Mouse (Mus musculus) lung, embryonic 14.5 days (tissue): ENCODE measurements around the gene Dpep3. TPM values are rescaled to one million over a fixed set of nuclear protein-coding genes. Genes with fewer than 3 reads are reported as not detected.
A peak's percentile ranks its signal among the peaks of the same experiment; 100 is the strongest.

Source experiments
- ATAC-seq: fragments of 200-750 bp; cut with Nextera tagmentation; 2 replicates; pipeline ENCODE4 v1.8.0; 2017; ENCODE audit warnings: mild to moderate bottlenecking, moderate TSS enrichment, moderate library complexity; ENCODE audit not compliant: insufficient read depth
- DNase-seq: peaks from one replicate; pipeline ENCODE4 v3.0.0-alpha.2; 2015
- H3K27ac ChIP-seq: fragments of 300-500 bp; sonication (generic); 2 replicates; pipeline ENCODE4 v1.5.1; 2014; ENCODE audit warnings: low read depth, mild to moderate bottlenecking, moderate library complexity
- H3K27me3 ChIP-seq: fragments of 300-500 bp; sonication (generic); 2 replicates; pipeline ENCODE4 v1.6.1; 2014; ENCODE audit warnings: low read length, control low read depth; ENCODE audit not compliant: insufficient read depth
- H3K36me3 ChIP-seq: fragments of 300-500 bp; sonication (generic); 2 replicates; pipeline ENCODE4 v1.6.1; 2014; ENCODE audit warnings: control low read depth; ENCODE audit not compliant: insufficient read depth
- H3K4me1 ChIP-seq: fragments of 300-500 bp; sonication (generic); 2 replicates; pipeline ENCODE4 v1.6.1; 2014; ENCODE audit warnings: antibody characterized with exemption, control low read depth; ENCODE audit not compliant: insufficient read depth
- H3K4me2 ChIP-seq: fragments of 300-500 bp; sonication (generic); 2 replicates; pipeline ENCODE4 v1.6.1; 2014; ENCODE audit warnings: mild to moderate bottlenecking
- H3K4me3 ChIP-seq: fragments of 300-500 bp; sonication (generic); 2 replicates; pipeline ENCODE4 v1.5.1; 2014; ENCODE audit warnings: low read depth, low read length
- H3K9ac ChIP-seq: fragments of 300-500 bp; sonication (generic); 2 replicates; pipeline ENCODE4 v1.6.1; 2014
- H3K9me3 ChIP-seq: fragments of 300-500 bp; sonication (generic); 2 replicates; pipeline ENCODE4 v1.6.1; 2016; ENCODE audit warnings: low read depth, low read length, control low read depth
- CTCF ChIP-seq: IDR thresholded peaks from 2 replicates; pipeline ENCODE4 v1.5.1; 2016; ENCODE audit warnings: antibody characterized with exemption, low read depth
- WGBS: fragments of 180-500 bp; shearing (Covaris S2); extraction: QIAGEN DNeasy Blood & Tissue Kit; methylation state at CpG from one replicate; pipeline ENCODE4 v1.1.7; 2014; 5-methylcytosine and 5-hydroxymethylcytosine counted together
- polyA plus RNA-seq: library from polyadenylated mRNA; unstranded; fragments of >200 nt; fragmentation: Nextera tagmentation; extraction: Ambion mirVana; gene quantifications from 2 replicates; pipeline ENCODE4 v1.2.1, GENCODE M21; 2014

The Dpep3 gene
- polyA plus RNA-seq, 1 experiment from 2014 or later, result not detected

GRCm38 (mm10) chr8:105981146-105981545 lies 1.9 kb upstream of the Dpep3 start:
- Histone ChIP-seq H3K4me1 (no peaks in the 10 kb centered on the region), H3K4me2 (no peak overlapping the region), H3K4me3 (no peak overlapping the region), H3K9me3 (no peaks in the 10 kb centered on the region), H3K27ac (no peak overlapping the region), H3K27me3 (no peaks in the 10 kb centered on the region), H3K9ac (no peak overlapping the region), H3K36me3 (no peaks in the 10 kb centered on the region)
- DNase-seq (no peak), ATAC-seq (no peak)
- no peak for TF ChIP-seq CTCF
- WGBS, result 88% methylated on average over 1 of the region's 1 CpGs

DNA sequence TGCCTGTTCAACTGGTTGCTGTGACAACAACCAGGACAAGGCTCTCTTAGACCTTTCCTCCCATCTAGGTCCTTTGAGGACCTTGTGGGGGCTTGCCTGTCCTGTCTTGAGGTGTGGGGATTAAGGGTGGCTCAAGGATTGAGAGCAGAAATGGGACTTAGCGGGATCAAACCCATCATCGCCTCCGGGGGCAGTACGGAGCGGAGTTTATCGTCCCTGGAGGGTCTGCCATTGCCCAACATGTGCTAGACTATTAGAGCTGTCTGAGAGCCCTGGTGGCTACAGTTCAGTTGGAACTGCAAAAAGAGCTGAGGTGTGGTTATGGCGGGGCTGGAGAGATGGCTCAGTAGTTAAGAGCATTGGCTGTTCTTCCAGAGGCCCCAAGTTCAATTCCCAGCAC lies 3.9 kb downstream of the Dpep3 start:
- Histone ChIP-seq H3K4me3 (no peak overlapping the region), H3K36me3 (no peaks in the 10 kb centered on the region), H3K4me1 (no peaks in the 10 kb centered on the region), H3K9ac (no peak overlapping the region), H3K27me3 (no peaks in the 10 kb centered on the region), H3K9me3 (no peaks in the 10 kb centered on the region), H3K27ac (no peak overlapping the region), H3K4me2 (no peak overlapping the region)
- DNase-seq (no peak), ATAC-seq (no peak)
- 62% methylated on average over 7 of the region's 7 CpGs for WGBS
- no peak for TF ChIP-seq CTCF

DNA sequence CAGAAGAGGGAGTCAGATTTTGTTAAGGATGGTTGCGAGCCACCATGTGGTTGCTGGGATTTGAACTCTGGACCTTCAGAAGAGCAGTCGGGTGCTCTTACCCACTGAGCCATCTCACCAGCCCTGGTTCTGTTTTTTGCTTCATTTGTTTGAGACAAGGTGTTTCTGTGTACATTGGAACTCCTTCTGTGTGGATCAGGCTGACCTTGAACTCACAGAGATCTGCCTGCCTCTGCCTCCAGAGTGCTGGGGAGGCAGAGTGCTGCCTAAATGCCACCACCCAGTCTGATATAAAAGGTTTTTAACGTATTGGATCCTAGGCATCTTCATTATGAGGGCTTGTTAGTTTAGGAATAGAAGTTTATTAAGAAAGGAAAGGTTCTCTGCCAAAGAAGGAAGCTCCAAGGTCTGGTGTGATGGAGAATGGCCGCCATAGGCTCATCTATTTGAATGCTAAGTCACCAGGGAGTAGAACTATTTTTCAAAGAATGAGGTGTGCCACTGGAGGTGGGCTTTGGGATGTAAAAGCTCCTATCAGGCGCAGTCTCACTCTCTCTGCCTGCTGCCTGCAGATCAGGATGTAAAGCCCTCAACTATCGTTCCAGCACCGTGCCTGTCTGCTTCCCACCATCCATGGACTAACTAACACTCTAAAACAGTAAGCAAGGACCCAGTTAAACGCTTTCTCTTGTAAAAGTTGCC lies 8.1 kb downstream of the Dpep3 start:
- no peak overlapping the region for H3K4me2 ChIP-seq
- H3K27ac ChIP-seq, result no peak overlapping the region
- H3K9me3 ChIP-seq, result no peaks in the 10 kb centered on the region
- 74% methylated on average over 8 of the region's 8 CpGs for WGBS
- H3K4me3 ChIP-seq, result no peak overlapping the region
- DNase-seq (no peak), ATAC-seq (no peak)
- no peaks in the 10 kb centered on the region for H3K36me3 ChIP-seq
- H3K9ac ChIP-seq, result no peak overlapping the region
- H3K4me1 ChIP-seq, result peaks cover 6% of the 10 kb centered on the region; the same call in 1 of the 2 replicates
- no peak for TF ChIP-seq CTCF
- H3K27me3 ChIP-seq, result no peaks in the 10 kb centered on the region

DNA sequence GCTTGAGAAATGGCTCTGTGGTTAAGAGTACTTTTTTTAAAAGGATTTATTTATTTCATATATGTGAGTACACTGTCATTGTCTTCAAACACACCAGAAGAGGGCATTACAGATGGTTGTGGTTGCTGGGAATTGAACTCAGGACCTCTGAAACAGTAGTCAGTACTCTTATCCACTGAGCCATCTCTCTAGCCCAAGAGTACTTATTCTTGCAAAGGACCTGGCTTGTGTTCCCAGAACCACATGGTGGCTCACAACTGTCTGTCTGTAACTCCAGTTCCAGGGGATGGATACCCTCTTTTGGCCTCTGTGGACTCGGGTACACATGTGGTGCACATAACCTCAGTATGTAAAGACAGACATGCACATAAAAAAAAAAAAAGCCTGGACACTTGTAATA lies 9.9 kb downstream of the Dpep3 start:
- no peak overlapping the region for H3K4me3 ChIP-seq
- no peak overlapping the region for H3K4me2 ChIP-seq
- H3K9ac ChIP-seq, result no peak overlapping the region
- no peak for ATAC-seq
- no peak for TF ChIP-seq CTCF
- no peaks in the 10 kb centered on the region for H3K36me3 ChIP-seq
- H3K4me1 ChIP-seq, result peaks cover 8% of the 10 kb centered on the region; the same call in 1 of the 2 replicates
- H3K27ac ChIP-seq, result no peak overlapping the region
- DNase-seq, result no peak
- WGBS, result 70% methylated on average over 1 of the region's 1 CpGs
- H3K9me3 ChIP-seq, result no peaks in the 10 kb centered on the region
- no peaks in the 10 kb centered on the region for H3K27me3 ChIP-seq

- Histone ChIP-seq H3K9me3 (no peaks in the 10 kb centered on the region), H3K4me1 (peaks cover 9% of the 10 kb centered on the region; the same call in 1 of the 2 replicates), H3K36me3 (0 out of 2 replicates have a peak, but pooled peaks cover 4% of the 10 kb centered on the region), H3K27me3 (no peaks in the 10 kb centered on the region), H3K4me2 (peak overlapping the region; percentile 78), H3K27ac (peak overlapping the region; percentile 77), H3K9ac (peak overlapping the region; percentile 16; the same call in 1 of the 2 replicates), H3K4me3 (peak overlapping the region; percentile 80)
- 5% methylated on average over 19 of the region's 19 CpGs for WGBS
- peak; percentile 87 for DNase-seq
- no peak for TF ChIP-seq CTCF
- peak; percentile 71 for ATAC-seq
Observed at GRCm38 (mm10) chr8:105966692-105967311, 12.4 kb downstream of the Dpep3 start.

- no peak for TF ChIP-seq CTCF
- ATAC-seq (peak; percentile 87), DNase-seq (peak; percentile 94)
- peak within 1 kb of the TSS; percentile 78 for H3K4me2 ChIP-seq
- H3K9ac ChIP-seq, result peak within 1 kb of the TSS; percentile 86
- H3K9me3 ChIP-seq, result no peaks in the 10 kb centered on the region
- H3K4me1 ChIP-seq, result peaks cover 9% of the 10 kb centered on the region; the same call in 1 of the 2 replicates
- whole genome bisulfite sequencing, result 1% methylated on average over 47 of the region's 47 CpGs
- H3K27ac ChIP-seq, result peak within 1 kb of the TSS; percentile 94
- H3K36me3 ChIP-seq, result 0 out of 2 replicates have a peak, but pooled peaks cover 4% of the 10 kb centered on the region
- peak within 1 kb of the TSS; percentile 80 for H3K4me3 ChIP-seq
- no peaks in the 10 kb centered on the region for H3K27me3 ChIP-seq
Observed at GRCm38 (mm10) chr8:105965905-105966341, 13.3 kb downstream of the Dpep3 start, which contains the start of gene Slc12a4. Slc12a4 (minus strand) TSS chr8:105966097.

DNA sequence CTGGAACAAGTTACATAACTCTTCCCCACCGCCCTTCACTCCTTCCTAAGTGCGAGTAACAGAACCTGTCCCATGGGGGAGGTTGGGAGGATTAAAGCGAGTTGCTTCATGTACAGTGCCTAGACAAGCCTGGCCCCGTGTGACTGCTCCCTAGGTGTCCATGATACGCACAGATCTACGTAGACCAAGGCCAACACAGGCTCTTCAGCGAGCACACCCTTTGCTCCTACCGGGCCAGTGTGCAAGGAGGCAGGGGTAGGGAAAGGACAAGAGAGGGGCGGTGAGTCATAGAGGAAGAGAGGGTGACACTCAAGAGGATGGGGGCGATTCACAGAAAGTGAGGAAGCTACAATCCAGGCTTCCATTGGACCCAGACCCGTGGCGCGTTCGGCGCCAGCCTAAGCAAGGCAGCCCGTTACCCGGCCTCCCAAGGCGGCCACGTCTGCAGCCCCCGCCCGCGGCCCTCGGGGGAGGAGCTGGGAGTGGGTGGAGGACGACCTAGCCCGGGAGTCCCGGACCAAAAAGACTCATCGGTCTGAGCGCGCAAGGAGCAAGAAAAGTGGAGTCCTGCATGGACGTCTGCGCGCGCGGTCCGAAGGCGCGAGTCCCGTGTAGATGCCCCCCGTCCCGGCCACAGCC lies 13.8 kb downstream of the Dpep3 start:
- peak overlapping the region; percentile 86 for H3K9ac ChIP-seq
- H3K9me3 ChIP-seq, result no peaks in the 10 kb centered on the region
- no peak for TF ChIP-seq CTCF
- peaks cover 9% of the 10 kb centered on the region; the same call in 1 of the 2 replicates for H3K4me1 ChIP-seq
- ATAC-seq (peak; percentile 69), DNase-seq (peak; percentile 70)
- peaks cover 6% of the 10 kb centered on the region for H3K36me3 ChIP-seq
- no peaks in the 10 kb centered on the region for H3K27me3 ChIP-seq
- peak overlapping the region; percentile 80 for H3K4me3 ChIP-seq
- H3K4me2 ChIP-seq, result peak overlapping the region; percentile 78
- 1% methylated on average over 40 of the region's 40 CpGs for WGBS
- peak overlapping the region; percentile 94 for H3K27ac ChIP-seq
